Mouse (Mus musculus) liver, embryonic 11.5 days (tissue): ENCODE results near the gene Cped1. TPM values are rescaled to one million over a fixed set of nuclear protein-coding genes. Genes with fewer than 3 reads are reported as not detected.
A peak's percentile ranks its signal among the peaks of the same experiment; 100 is the strongest.

Experiments used
- ATAC-seq: fragments of 200-750 bp; cut with Nextera tagmentation; replicated peaks from 2 replicates; pipeline ENCODE4 v1.8.0; 2017; ENCODE audit warnings: moderate number of reproducible peaks, mild to moderate bottlenecking, moderate TSS enrichment, moderate library complexity; ENCODE audit not compliant: low FRiP score
- DNase-seq: peaks from one replicate; pipeline ENCODE4 v3.0.0-alpha.2; 2017; ENCODE audit warnings: low spot score
- H3K27ac ChIP-seq: fragments of 300-500 bp; sonication (generic); 2 replicates; pipeline ENCODE4 v1.5.1; 2014; ENCODE audit warnings: mild to moderate bottlenecking, low read depth, low read length, control low read depth
- H3K27me3 ChIP-seq: fragments of 300-500 bp; sonication (generic); replicated peaks from 2 replicates; pipeline ENCODE4 v1.6.1; 2014; ENCODE audit warnings: low read length, mixed read lengths; ENCODE audit not compliant: control insufficient read depth, insufficient read depth
- H3K36me3 ChIP-seq: fragments of 300-500 bp; sonication (generic); 2 replicates; pipeline ENCODE4 v1.6.1; 2014; ENCODE audit warnings: mild to moderate bottlenecking, low read length, moderate library complexity, mixed read lengths; ENCODE audit not compliant: control insufficient read depth, insufficient read depth
- H3K4me1 ChIP-seq: fragments of 300-500 bp; sonication (generic); replicated peaks from 2 replicates; pipeline ENCODE4 v1.6.1; 2014; ENCODE audit warnings: low read length, mixed read lengths; ENCODE audit not compliant: control insufficient read depth, insufficient read depth
- H3K4me2 ChIP-seq: fragments of 300-500 bp; sonication (generic); 2 replicates; pipeline ENCODE4 v1.6.1; 2014; ENCODE audit warnings: mild to moderate bottlenecking, control low read depth, moderate library complexity
- H3K4me3 ChIP-seq: fragments of 300-500 bp; sonication (generic); 2 replicates; pipeline ENCODE4 v1.5.1; 2014; ENCODE audit warnings: low read depth, low read length, control low read depth
- H3K9ac ChIP-seq: fragments of 300-500 bp; sonication (generic); 2 replicates; pipeline ENCODE4 v1.6.1; 2014; ENCODE audit warnings: low read depth, low read length, control low read depth
- H3K9me3 ChIP-seq: fragments of 300-500 bp; sonication (generic); 2 replicates; pipeline ENCODE4 v1.6.1; 2016; ENCODE audit warnings: low read length, inconsistent platforms, mixed read lengths; ENCODE audit not compliant: control insufficient read depth
- WGBS: fragments of 180-500 bp; shearing (Covaris S2); extraction: QIAGEN DNeasy Blood & Tissue Kit; methylation state at CpG from one replicate; pipeline ENCODE4 v1.1.7; 2014; 5-methylcytosine and 5-hydroxymethylcytosine counted together
- polyA plus RNA-seq: library from polyadenylated mRNA; unstranded; fragments of >200 nt; fragmentation: Nextera tagmentation; extraction: Ambion mirVana; gene quantifications from 2 replicates; pipeline ENCODE4 v1.2.1, GENCODE M21; 2014

The Cped1 gene
- polyA plus RNA-seq, 1 experiment from 2014 or later: 6.9 TPM

DNA sequence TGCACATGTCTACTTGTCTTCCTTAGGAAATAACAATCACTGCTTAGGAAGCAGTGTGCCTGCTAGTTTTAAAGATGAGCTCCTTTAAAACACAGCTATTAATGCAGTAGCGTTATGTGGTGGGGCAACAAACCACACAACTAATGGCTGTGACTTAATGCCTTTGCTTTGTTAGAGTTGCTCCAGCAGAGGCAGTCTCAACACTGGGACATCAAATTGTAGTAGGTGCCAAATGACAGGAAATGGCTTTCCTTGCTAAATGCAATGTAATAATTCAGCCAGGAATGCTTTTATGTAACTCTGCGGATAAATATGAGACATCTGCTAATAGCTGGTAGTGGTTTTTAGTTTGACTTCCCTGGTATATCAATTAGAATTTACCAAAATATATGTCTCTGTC, 8.2 kb upstream of the Cped1 start:
- DNase-seq (no peak), ATAC-seq (no peak)
- Histone ChIP-seq H3K27me3 (no peaks in the 10 kb centered on the region), H3K9ac (no peak overlapping the region), H3K4me1 (no peaks in the 10 kb centered on the region), H3K9me3 (no peaks in the 10 kb centered on the region), H3K27ac (no peak overlapping the region), H3K4me2 (no peak overlapping the region), H3K36me3 (peaks cover 6% of the 10 kb centered on the region; the same call in 1 of the 2 replicates), H3K4me3 (no peak overlapping the region)
- 89% methylated on average over 2 of the region's 2 CpGs for WGBS

DNA sequence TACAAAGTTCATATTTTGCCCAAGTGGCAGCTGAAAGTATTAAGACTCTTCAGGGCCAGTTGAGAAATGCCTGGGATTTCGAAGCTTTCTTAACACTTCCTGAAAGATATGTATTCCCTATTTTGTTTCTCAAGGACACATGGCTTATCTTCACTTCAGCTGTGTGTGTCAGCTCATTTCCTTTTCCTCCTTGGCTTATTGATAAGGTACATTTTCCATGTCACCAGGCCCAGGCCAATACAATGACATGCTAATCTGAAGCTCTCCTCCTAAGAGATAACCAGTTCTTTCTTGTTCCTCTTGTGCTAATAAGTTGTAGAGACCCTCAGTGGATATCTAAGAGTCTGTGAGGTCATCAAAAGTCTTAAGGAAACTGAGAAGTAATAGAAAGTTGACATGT, 4.6 kb upstream of the Cped1 start:
- DNase-seq: no peak
- H3K9me3 ChIP-seq: no peaks in the 10 kb centered on the region
- H3K4me2 ChIP-seq: no peak overlapping the region
- WGBS: 46% methylated on average over 1 of the region's 1 CpGs
- no peak overlapping the region for H3K9ac ChIP-seq
- no peak for ATAC-seq
- no peak overlapping the region for H3K4me3 ChIP-seq
- H3K27ac ChIP-seq: no peak overlapping the region
- H3K36me3 ChIP-seq: no peaks in the 10 kb centered on the region
- H3K27me3 ChIP-seq: 0 out of 2 replicates have a peak, but pooled peaks cover 5% of the 10 kb centered on the region
- H3K4me1 ChIP-seq: no peaks in the 10 kb centered on the region

DNA sequence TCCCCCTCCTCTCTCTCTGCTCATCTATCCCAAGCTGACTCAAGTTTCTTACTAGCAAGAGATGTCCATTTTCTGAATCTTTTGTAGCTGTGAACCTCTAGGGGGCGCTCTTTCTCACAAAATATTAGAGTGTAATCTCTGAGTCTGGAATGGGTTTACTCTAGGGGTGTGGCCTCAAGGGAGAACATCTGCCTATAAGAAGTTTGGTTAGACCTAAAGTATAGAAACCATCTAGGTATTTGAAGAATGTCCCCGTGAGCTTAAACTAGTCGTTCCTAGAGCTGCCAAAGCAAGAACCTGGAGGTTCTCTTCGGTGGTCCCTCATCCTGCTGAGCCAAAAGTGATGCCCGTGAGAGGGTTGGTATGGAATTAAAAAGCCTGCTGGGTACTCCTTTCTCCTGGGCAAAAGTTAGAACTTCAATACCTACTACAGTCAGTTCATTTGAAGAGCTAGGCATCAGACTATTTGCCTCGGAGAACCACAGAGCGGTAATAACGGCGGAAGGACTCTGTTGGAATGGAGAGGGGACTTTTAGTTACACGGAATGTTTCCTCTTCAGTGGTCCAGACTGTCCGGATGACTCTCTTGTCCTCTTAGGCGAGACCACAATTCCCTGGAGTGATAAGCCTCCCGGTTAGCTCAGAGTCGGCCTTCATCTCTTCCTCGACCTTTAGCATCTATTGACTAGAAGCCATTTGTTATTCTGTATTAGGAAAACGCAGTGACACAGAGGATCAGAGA, 555 bp upstream of the Cped1 start:
- DNase-seq (no peak), ATAC-seq (peak; percentile 67)
- Histone ChIP-seq H3K4me2 (peak overlapping the region; percentile 73), H3K36me3 (no peaks in the 10 kb centered on the region), H3K9me3 (no peaks in the 10 kb centered on the region), H3K27me3 (peaks cover 9% of the 10 kb centered on the region), H3K4me3 (peak overlapping the region; percentile 45), H3K9ac (peak overlapping the region; percentile 32), H3K4me1 (no peaks in the 10 kb centered on the region), H3K27ac (no peak overlapping the region)
- 9% methylated on average over 16 of the region's 16 CpGs for WGBS

DNA sequence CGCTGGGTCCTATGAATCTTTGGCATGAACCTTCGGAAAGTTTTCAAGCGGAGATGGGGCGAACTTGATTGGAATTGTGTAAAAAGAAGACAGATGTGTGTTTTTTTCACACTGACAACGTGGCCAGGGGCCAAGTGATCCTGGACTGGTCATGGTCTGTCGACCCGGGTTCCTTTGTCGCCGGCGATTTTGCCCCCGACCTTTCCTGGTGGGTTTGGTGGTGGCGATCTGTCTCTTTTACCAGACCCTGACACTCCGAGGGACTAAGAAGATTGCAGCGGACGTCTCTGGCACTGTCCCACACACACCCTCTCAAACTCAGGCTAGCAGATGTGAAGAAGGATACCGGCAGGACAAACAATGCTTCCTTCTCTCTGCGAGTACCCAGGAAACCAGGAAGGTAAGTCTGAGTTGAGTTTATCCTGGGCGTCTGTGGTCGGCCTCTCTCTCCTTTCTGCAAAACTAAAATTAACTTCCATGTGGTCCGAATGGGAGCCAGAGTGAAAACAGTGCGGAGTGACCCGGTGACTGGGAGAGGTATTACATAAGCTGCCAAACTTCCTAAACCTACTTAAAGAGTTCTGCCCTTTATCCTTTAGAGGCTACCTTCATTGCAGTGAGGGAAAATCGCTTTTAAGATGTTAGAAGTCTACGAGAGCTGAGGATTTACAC, 1.1 kb downstream of the Cped1 start:
- no peak for DNase-seq
- no peak; the same call in 1 of the 2 replicates for ATAC-seq
- peak overlapping the region; percentile 73 for H3K4me2 ChIP-seq
- H3K27me3 ChIP-seq: peaks cover 9% of the 10 kb centered on the region
- no peaks in the 10 kb centered on the region for H3K36me3 ChIP-seq
- peak overlapping the region; percentile 32 for H3K9ac ChIP-seq
- WGBS: 10% methylated on average over 24 of the region's 24 CpGs
- no peaks in the 10 kb centered on the region for H3K9me3 ChIP-seq
- no peaks in the 10 kb centered on the region for H3K4me1 ChIP-seq
- H3K27ac ChIP-seq: 0 out of 2 replicates have a peak overlapping the region, but pooled peaks have one; percentile 9
- peak overlapping the region; percentile 45 for H3K4me3 ChIP-seq

DNA sequence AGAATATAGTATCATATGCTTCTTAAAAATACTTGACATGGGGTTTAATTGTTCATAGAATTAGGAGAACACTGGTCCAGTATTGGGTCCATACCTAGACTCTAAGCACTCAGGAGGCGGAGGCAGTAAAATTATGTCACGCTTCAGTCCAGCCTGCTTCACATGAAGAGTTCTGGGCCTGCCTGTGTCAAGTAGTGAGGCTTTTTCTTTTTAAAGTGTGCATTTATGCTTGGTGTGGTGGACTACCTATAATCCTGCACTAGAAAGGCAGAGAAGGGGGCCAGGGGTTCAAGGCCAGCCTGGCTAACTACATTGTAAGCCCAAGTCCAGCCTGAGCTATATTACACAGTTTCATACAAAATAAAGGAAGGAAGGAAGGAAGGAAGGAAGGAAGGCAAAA, 1.8 kb downstream of the Cped1 start:
- Histone ChIP-seq H3K27me3 (peaks cover 9% of the 10 kb centered on the region), H3K4me3 (no peak overlapping the region), H3K4me1 (no peaks in the 10 kb centered on the region), H3K9ac (no peak overlapping the region), H3K36me3 (no peaks in the 10 kb centered on the region), H3K4me2 (peak overlapping the region; percentile 73; the same call in 1 of the 2 replicates), H3K9me3 (no peaks in the 10 kb centered on the region), H3K27ac (no peak overlapping the region)
- DNase-seq (no peak), ATAC-seq (no peak)
- 86% methylated on average over 2 of the region's 2 CpGs for WGBS

DNA sequence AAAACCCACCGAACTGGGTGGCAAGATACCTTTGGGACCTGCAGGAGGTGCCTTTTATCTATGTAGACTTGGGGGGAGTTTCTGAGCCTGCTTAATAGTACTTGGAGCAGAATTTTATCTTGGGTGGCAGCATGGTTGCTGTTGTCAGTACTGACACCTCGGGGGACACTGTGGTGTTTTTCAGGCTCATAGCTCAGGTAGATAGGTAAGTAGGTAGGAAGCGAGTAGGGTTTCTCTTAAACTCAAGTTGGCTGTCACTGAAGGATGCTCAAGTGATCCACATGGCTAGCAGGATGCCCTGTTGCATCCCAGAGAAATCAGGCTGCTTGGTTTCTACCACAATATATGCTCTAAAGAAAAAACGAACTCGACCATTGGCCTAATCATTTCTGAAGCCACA, 2.6 kb downstream of the Cped1 start:
- Histone ChIP-seq H3K27ac (no peak overlapping the region), H3K4me2 (no peak overlapping the region), H3K27me3 (peaks cover 9% of the 10 kb centered on the region), H3K4me1 (no peaks in the 10 kb centered on the region), H3K4me3 (no peak overlapping the region), H3K9me3 (no peaks in the 10 kb centered on the region), H3K9ac (no peak overlapping the region), H3K36me3 (no peaks in the 10 kb centered on the region)
- DNase-seq (no peak), ATAC-seq (no peak)
- 82% methylated on average over 5 of the region's 5 CpGs for WGBS

DNA sequence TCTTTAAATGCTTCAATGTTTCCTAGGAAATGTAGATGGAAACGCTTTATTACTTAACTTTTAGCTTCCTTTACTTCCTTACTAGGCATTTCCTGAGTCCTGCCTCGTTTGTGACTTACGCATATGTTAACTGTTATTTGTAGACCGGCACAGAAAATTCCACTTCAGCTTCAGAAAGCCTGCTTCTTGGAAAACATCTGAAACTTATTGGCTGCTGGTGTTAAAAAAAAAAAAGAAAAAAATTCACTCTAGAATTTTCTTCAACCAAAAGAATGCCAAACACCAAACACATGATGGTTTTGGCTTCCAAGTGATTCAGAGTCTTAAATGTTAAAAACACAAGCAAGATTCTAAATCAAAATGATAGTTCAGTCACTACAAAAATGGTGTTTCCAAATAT, 3.4 kb downstream of the Cped1 start:
- ATAC-seq (no peak), DNase-seq (no peak)
- no peaks in the 10 kb centered on the region for H3K36me3 ChIP-seq
- H3K27ac ChIP-seq: no peak overlapping the region
- no peak overlapping the region for H3K9ac ChIP-seq
- H3K4me1 ChIP-seq: no peaks in the 10 kb centered on the region
- no peak overlapping the region for H3K4me3 ChIP-seq
- WGBS: 76% methylated on average over 4 of the region's 4 CpGs
- no peaks in the 10 kb centered on the region for H3K9me3 ChIP-seq
- H3K4me2 ChIP-seq: no peak overlapping the region
- peaks cover 9% of the 10 kb centered on the region for H3K27me3 ChIP-seq

DNA sequence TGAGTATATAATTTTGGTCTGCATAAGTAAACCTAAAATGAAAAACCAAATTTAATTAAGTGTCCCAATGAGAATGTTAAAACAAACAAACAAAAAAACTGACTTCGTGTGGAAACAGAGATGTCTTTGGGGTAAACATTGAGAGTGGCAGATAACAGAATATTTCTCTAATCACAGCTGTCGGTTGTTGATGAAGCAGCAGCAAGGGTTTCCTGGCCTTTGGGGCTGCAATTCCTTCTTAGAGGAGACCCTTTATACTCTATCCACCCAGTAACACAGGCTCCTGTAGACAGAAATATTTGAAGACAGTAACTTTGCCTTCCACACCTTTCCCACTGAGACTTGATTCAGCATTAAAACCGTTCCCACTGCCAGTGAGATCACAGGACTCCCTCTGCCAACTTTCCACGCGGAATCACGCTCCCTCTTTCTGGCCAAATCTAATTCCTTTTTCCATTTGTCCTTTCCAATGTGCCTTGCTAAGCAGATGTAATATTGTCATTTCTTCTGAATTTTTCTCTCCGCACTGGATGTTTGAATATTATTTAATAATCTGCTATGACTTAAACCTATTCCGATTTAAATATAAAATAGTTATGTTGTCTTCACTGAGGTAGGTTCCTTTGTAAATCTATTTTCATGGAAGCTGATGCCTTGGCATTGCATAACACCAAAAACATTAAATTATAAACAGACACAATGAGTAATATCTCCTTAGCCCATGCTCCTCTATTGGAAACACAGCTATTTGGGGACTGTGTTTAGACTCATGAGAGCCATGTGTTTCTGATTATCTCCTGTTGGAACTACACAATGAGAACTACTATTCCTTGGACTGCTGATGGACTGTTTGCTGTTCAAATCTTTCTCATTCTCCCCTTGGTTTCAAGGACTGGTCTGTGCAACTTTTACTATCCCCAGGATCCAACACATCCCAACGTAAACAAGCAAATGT, 4.7 kb downstream of the Cped1 start:
- H3K4me1 ChIP-seq: no peaks in the 10 kb centered on the region
- H3K27me3 ChIP-seq: peaks cover 9% of the 10 kb centered on the region
- no peak for ATAC-seq
- H3K9ac ChIP-seq: no peak overlapping the region
- no peak overlapping the region for H3K4me2 ChIP-seq
- H3K9me3 ChIP-seq: no peaks in the 10 kb centered on the region
- 70% methylated on average over 9 of the region's 9 CpGs for WGBS
- H3K4me3 ChIP-seq: no peak overlapping the region
- DNase-seq: no peak
- no peaks in the 10 kb centered on the region for H3K36me3 ChIP-seq
- H3K27ac ChIP-seq: no peak overlapping the region
